ENCODE assay signal across 8 mouse cellular contexts in genomic region chr9:72492194-72492565, GRCm38 (mm10). TPM values are rescaled to one million over a fixed set of nuclear protein-coding genes. Genes with fewer than 3 reads are reported as not detected.
DNase-seq lines count a peak whose midpoint lies in the region; ATAC-seq and TF ChIP-seq lines count a peak whose summit lies in the region.

Tex9 (minus strand) TSS chr9:72492212.

- no peaks in the 10 kb centered on the region for H3K36me3 ChIP-seq in heart, embryonic 15.5 days
- H3K36me3 ChIP-seq in intestine, embryonic 14.5 days (ENCODE audit: control insufficient read depth, insufficient read depth, low read length) = peaks cover 12% of the 10 kb centered on the region
- no peaks in the 10 kb centered on the region for H3K36me3 ChIP-seq in midbrain, embryonic 14.5 days (ENCODE audit: control insufficient read depth, insufficient read depth, low read length)

- H3K9me3 ChIP-seq in heart, embryonic 15.5 days (replicated peaks) = no peaks in the 10 kb centered on the region
- no peaks in the 10 kb centered on the region for H3K9me3 ChIP-seq in intestine, embryonic 14.5 days (ENCODE audit: control insufficient read depth, low read length)
- H3K9me3 ChIP-seq in midbrain, embryonic 14.5 days (ENCODE audit: control insufficient read depth, low read length) = no peaks in the 10 kb centered on the region

- peak within 1 kb of the TSS; percentile 50 for H3K9ac ChIP-seq in heart, embryonic 15.5 days
- peak within 1 kb of the TSS; percentile 47 for H3K9ac ChIP-seq in intestine, embryonic 14.5 days (ENCODE audit: low read length)
- H3K9ac ChIP-seq in midbrain, embryonic 14.5 days (replicated peaks; ENCODE audit: low read length) = peak within 1 kb of the TSS; percentile 56

- no peak for TF ChIP-seq CTCF in cortical plate, adult 2 months (IDR thresholded peaks at IDR 0.05; ENCODE audit: extremely low read depth, insufficient read depth, low read length)

- intact Hi-C loops in heart, postnatal 25 days (cut with DNase I) = no loop called here

- peak; percentile 74 for ATAC-seq in heart, embryonic 15.5 days (replicated peaks; ENCODE audit: insufficient number of reproducible peaks, insufficient read depth, low FRiP score, low read depth)
- ATAC-seq in intestine, embryonic 14.5 days (replicated peaks; ENCODE audit: low FRiP score, low TSS enrichment, low read depth) = peak; percentile 50; the same call in 1 of the 2 replicates
- peak; percentile 34; the same call in 1 of the 2 replicates for ATAC-seq in midbrain, embryonic 14.5 days (ENCODE audit: low FRiP score, low TSS enrichment)

- H3K27me3 ChIP-seq in heart, embryonic 15.5 days = no peaks in the 10 kb centered on the region
- no peaks in the 10 kb centered on the region for H3K27me3 ChIP-seq in intestine, embryonic 14.5 days (replicated peaks; ENCODE audit: control insufficient read depth, insufficient read depth, low read length)
- H3K27me3 ChIP-seq in midbrain, embryonic 14.5 days (ENCODE audit: control insufficient read depth, insufficient read depth, low read length) = no peaks in the 10 kb centered on the region

- H3K4me3 ChIP-seq in heart, embryonic 15.5 days = peak within 1 kb of the TSS; percentile 63
- peak within 1 kb of the TSS; percentile 46 for H3K4me3 ChIP-seq in cortical plate, adult 2 months (ENCODE audit: insufficient read depth, low read length)
- H3K4me3 ChIP-seq in intestine, embryonic 14.5 days (ENCODE audit: low read depth, low read length) = peak within 1 kb of the TSS; percentile 67
- peak within 1 kb of the TSS; percentile 61 for H3K4me3 ChIP-seq in midbrain, embryonic 14.5 days (replicated peaks; ENCODE audit: low read depth, low read length)

- H3K4me2 ChIP-seq in heart, embryonic 15.5 days = peak within 1 kb of the TSS; percentile 69
- peak within 1 kb of the TSS; percentile 64 for H3K4me2 ChIP-seq in intestine, embryonic 14.5 days (ENCODE audit: low read length)
- peak within 1 kb of the TSS; percentile 56 for H3K4me2 ChIP-seq in midbrain, embryonic 14.5 days (ENCODE audit: low read length)

- no peak for DNase-seq in heart, postnatal 25 days (ENCODE audit: low spot score)
- DNase-seq in CD4-positive helper T cell, adult 2 months (ENCODE audit: low read depth, low spot score) = peak; percentile 53
- DNase-seq in intestine, embryonic 14.5 days (ENCODE audit: low spot score) = no peak
- DNase-seq in midbrain, embryonic 14.5 days = no peak
- no peak for DNase-seq in urinary bladder, postnatal 10 days (ENCODE audit: low spot score)
- DNase-seq in cerebellum, adult 9-11 months = no peak

- peaks cover 11% of the 10 kb centered on the region; the same call in 1 of the 2 replicates for H3K4me1 ChIP-seq in heart, embryonic 15.5 days (replicated peaks)
- H3K4me1 ChIP-seq in cortical plate, adult 2 months (ENCODE audit: control insufficient read depth, insufficient read depth, low read length) = peaks cover 2% of the 10 kb centered on the region
- peaks cover 13% of the 10 kb centered on the region for H3K4me1 ChIP-seq in intestine, embryonic 14.5 days (replicated peaks; ENCODE audit: control insufficient read depth, insufficient read depth, low read length)
- peaks cover 4% of the 10 kb centered on the region; the same call in 1 of the 2 replicates for H3K4me1 ChIP-seq in midbrain, embryonic 14.5 days (ENCODE audit: control insufficient read depth, insufficient read depth, low read length)

- H3K27ac ChIP-seq in heart, embryonic 15.5 days = peak within 1 kb of the TSS; percentile 87
- H3K27ac ChIP-seq in cortical plate, adult 2 months (ENCODE audit: insufficient read depth, low read length) = 0 out of 2 replicates have a peak within 1 kb of the TSS, but pooled peaks have one; percentile 3
- peak within 1 kb of the TSS; percentile 29; the same call in 1 of the 2 replicates for H3K27ac ChIP-seq in intestine, embryonic 14.5 days (ENCODE audit: low read depth)
- peak within 1 kb of the TSS; percentile 87 for H3K27ac ChIP-seq in midbrain, embryonic 14.5 days (replicated peaks; ENCODE audit: low read depth, low read length)

- no peak for TF ChIP-seq POLR2A in cortical plate, adult 2 months (IDR thresholded peaks at IDR 0.05; ENCODE audit: extremely low read depth, insufficient read depth, low read length)

- WGBS in heart, embryonic 15.5 days = 5% methylated on average over 6 of the region's 6 CpGs
- 9% methylated on average over 6 of the region's 6 CpGs for WGBS in intestine, embryonic 14.5 days
- WGBS in midbrain, embryonic 14.5 days = 3% methylated on average over 6 of the region's 6 CpGs

RNA-seq across cellular contexts. Expression of gene Tex9, which starts in this region (rescaled TPM):
- polyA plus RNA-seq in heart, embryonic 15.5 days (2015; fragmentation: Nextera tagmentation; extraction: Ambion mirVana) = 12.6 and 14.8 TPM in 2 replicates
- total RNA-seq in heart, postnatal 25 days (2021) = 1 to 10 TPM; 1.6 to 2.6 TPM
- polyA plus RNA-seq in cortical plate, adult 2 months (2012; rRNA removed) = 14.1 and 15.1 TPM in 2 replicates
- polyA plus RNA-seq in intestine, embryonic 14.5 days (2014; fragmentation: Nextera tagmentation; extraction: Ambion mirVana) = 22.8 and 25.0 TPM in 2 replicates
- 32.1 and 39.7 TPM in 2 replicates for polyA plus RNA-seq in midbrain, embryonic 14.5 days (2014; fragmentation: Nextera tagmentation; extraction: Ambion mirVana)

Comparison
In these comparisons a context has a peak if more than half of its experiments do, and no peak if none do; other contexts are left out.
1. H3K27ac ChIP-seq: peak in every context shown above with its lines; median percentile 87 in heart, embryonic 15.5 days; 87 in midbrain, embryonic 14.5 days; 29 in intestine, embryonic 14.5 days; 3 in cortical plate, adult 2 months.